Mouse (Mus musculus): ENCODE data around the gene Olfr628.
"Not testable (repeated sequence)": the region's sequence is repeated elsewhere in the genome, so short reads cannot be mapped to it uniquely, and the experiment has no call there.

DNA sequence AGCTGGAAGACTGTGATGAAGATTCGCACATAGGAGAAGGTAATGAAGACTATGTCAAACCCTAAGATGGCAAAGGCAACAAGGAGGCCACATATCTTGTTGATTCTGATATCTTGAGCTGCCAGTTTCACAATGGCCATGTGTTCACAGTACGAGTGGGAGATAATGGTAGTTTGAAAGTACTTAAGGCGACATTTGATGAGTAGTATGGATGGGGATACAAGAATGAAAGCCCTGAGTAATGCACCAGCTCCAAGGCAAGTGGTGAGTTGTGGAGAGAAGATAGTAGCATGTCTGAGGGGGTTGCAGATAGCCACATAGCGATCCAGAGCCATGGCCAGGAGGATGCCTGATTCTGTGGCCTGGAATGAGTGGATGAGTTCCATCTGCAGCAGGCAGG is 47.5 kb downstream of the Olfr628 start:
- not testable (repeated sequence) for TF ChIP-seq CTCF (conservative IDR thresholded peaks at IDR 0.05; ENCODE audit: low read length); POU5F1 (IDR thresholded peaks at IDR 0.05; ENCODE audit: borderline replicate concordance, low read length); NANOG (IDR thresholded peaks at IDR 0.05; ENCODE audit: borderline replicate concordance, low read length)
